Mouse (Mus musculus) lung, embryonic 15.5 days (tissue): ENCODE measurements at regions not wholly inside any gene's neighbourhood (a gene's known extent, or its start where the extent isn't known, plus 50 kb on each side); places are given as distances from the start of the nearest gene placed in this dataset.

ENCODE experiments used
- ATAC-seq: fragments of 200-750 bp; cut with Nextera tagmentation; 2 replicates; pipeline ENCODE4 v1.8.0; 2017; ENCODE audit warnings: moderate number of reproducible peaks, borderline replicate concordance; ENCODE audit not compliant: low FRiP score, low TSS enrichment; ENCODE audit errors: extremely low read depth
- H3K27ac ChIP-seq: fragments of 300-500 bp; sonication (generic); 2 replicates; pipeline ENCODE4 v1.5.1; 2015; ENCODE audit warnings: moderate library complexity, mild to moderate bottlenecking, inconsistent platforms
- H3K27me3 ChIP-seq: fragments of 300-500 bp; sonication (generic); 2 replicates; pipeline ENCODE4 v1.6.1; 2015; ENCODE audit warnings: inconsistent platforms
- H3K36me3 ChIP-seq: fragments of 300-500 bp; sonication (generic); 2 replicates; pipeline ENCODE4 v1.6.1; 2015; ENCODE audit warnings: inconsistent platforms
- H3K4me1 ChIP-seq: fragments of 300-500 bp; sonication (generic); 2 replicates; pipeline ENCODE4 v1.6.1; 2015; ENCODE audit warnings: inconsistent platforms
- H3K4me2 ChIP-seq: fragments of 300-500 bp; sonication (generic); 2 replicates; pipeline ENCODE4 v1.6.1; 2015; ENCODE audit warnings: inconsistent platforms, mild to moderate bottlenecking, moderate library complexity
- H3K4me3 ChIP-seq: fragments of 300-500 bp; sonication (generic); 2 replicates; pipeline ENCODE4 v1.5.1; 2015; ENCODE audit warnings: mild to moderate bottlenecking, inconsistent platforms
- H3K9ac ChIP-seq: fragments of 300-500 bp; sonication (generic); 2 replicates; pipeline ENCODE4 v1.6.1; 2015; ENCODE audit warnings: inconsistent platforms
- H3K9me3 ChIP-seq: fragments of 300-500 bp; sonication (generic); 2 replicates; pipeline ENCODE4 v1.6.1; 2016; ENCODE audit warnings: inconsistent platforms
- WGBS: fragments of 180-500 bp; shearing (Covaris S2); methylation state at CpG from one replicate; pipeline ENCODE4 v1.1.7; 2015; 5-methylcytosine and 5-hydroxymethylcytosine counted together

DNA sequence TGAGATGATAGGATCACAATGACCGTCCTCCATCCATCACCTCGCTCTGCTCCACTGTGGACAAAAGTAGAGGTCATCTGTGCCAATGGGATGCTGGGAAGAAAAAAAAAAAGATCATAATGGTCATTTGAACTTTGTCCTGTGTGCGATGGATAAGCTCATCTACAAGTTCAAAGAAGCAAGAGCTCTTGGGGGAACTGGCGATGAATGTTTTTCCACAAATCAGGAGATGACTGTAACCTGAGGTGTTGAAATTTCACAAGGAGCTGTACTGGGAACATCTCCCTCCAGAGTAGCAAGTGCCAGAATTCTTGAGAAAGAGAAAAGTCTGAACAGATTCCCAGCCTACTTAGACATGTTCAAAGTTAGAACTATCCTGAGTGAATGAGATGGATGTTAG, 287.0 kb downstream of the Tns3 start:
- Histone ChIP-seq H3K36me3 (no peaks in the 10 kb centered on the region), H3K27me3 (no peaks in the 10 kb centered on the region), H3K27ac (no peak overlapping the region), H3K4me2 (no peak overlapping the region), H3K4me3 (no peak overlapping the region), H3K9me3 (no peaks in the 10 kb centered on the region), H3K9ac (no peak overlapping the region), H3K4me1 (no peaks in the 10 kb centered on the region)
- 59% methylated on average over 4 of the region's 4 CpGs for whole genome bisulfite sequencing
- ATAC-seq, result no peak

DNA sequence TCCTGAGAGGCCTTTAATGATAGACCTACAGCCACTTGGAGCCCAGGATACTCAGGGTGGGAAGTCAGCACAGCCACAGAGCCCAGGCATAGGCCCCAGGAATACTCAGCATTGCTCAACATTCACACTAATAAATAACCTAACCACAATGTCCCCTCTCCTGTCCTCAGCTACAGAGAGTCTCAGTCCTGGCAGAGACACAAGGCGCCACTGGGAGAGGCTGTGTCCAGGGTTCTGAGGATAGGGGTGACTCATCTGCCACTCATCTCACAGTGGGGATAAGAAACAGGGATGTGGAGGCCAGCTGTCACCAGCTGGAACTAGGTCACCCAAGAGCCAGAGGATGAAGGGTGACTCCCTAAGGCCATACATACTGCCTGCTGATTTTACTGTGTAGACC, 298.8 kb downstream of the Tns3 start:
- 80% methylated on average over 1 of the region's 1 CpGs for WGBS
- H3K27ac ChIP-seq, result no peak overlapping the region
- H3K9me3 ChIP-seq, result no peaks in the 10 kb centered on the region
- H3K4me2 ChIP-seq, result no peak overlapping the region
- no peak overlapping the region for H3K4me3 ChIP-seq
- no peak for ATAC-seq
- no peaks in the 10 kb centered on the region for H3K36me3 ChIP-seq
- H3K27me3 ChIP-seq, result no peaks in the 10 kb centered on the region
- H3K4me1 ChIP-seq, result no peaks in the 10 kb centered on the region
- H3K9ac ChIP-seq, result no peak overlapping the region

DNA sequence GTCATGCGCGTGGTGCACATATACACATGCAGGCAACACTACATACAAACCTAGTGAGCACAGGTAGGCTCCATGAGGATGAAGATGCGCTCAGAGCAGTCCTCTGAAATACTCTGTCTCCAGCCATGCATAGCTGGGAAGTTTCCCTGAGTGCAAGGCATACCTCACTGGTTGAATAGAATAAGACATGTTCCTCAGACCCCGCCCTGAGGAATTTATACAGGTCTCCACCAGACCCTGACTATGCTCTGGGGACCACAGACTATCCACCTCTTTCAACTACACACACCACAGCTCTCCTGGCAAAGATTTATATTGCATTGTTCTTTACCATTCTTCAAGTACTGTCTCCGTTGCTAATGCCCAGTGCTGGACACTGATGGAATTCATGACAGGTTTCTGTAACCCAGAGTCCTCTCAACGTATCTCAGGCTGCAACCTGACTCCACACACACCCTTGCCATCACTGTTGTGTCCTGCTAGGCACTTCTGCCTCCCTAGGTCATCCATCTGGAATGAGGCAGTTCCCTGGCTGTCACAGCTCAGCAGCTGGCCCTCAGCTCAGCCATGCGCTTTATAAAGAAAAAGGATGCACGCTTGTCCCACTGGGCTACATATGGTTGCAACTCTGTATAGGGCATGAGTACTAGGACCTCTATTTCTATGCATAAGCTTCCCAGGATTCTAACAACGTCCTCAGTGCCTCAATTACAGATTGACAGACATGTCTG, 299.5 kb downstream of the Tns3 start:
- Histone ChIP-seq H3K9me3 (no peaks in the 10 kb centered on the region), H3K27me3 (no peaks in the 10 kb centered on the region), H3K4me2 (no peak overlapping the region), H3K4me1 (no peaks in the 10 kb centered on the region), H3K27ac (no peak overlapping the region), H3K9ac (no peak overlapping the region), H3K36me3 (no peaks in the 10 kb centered on the region), H3K4me3 (no peak overlapping the region)
- 66% methylated on average over 9 of the region's 9 CpGs for WGBS
- ATAC-seq, result no peak

DNA sequence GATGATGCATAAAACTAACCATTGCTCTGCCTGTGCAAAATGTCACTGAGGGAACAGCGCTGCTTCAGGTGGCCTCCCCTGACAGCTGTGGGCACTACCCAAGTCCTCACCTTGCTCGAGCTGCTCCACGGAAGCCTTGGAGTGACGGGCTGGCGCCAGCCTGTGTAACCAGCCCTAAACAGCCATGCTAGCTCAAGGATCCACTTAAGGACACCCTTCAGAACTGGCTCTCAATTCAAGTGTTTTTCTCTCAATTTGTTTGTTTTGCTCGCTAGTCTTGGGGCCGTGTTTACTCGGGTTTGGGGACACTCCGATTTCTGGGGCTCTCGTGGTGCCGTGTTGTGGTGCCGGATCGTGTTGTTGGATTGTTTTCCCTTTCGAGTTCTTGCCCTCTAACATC, 319.4 kb downstream of the Tns3 start:
- Histone ChIP-seq H3K4me3 (no peak overlapping the region; the same call in 1 of the 2 replicates), H3K4me2 (peak overlapping the region; percentile 44), H3K36me3 (no peaks in the 10 kb centered on the region), H3K27me3 (no peaks in the 10 kb centered on the region), H3K9me3 (no peaks in the 10 kb centered on the region), H3K9ac (no peak overlapping the region), H3K4me1 (no peaks in the 10 kb centered on the region), H3K27ac (no peak overlapping the region)
- 0 out of 2 replicates have a peak, but pooled peaks have one; percentile 64 for ATAC-seq
- 64% methylated on average over 14 of the region's 14 CpGs for WGBS

DNA sequence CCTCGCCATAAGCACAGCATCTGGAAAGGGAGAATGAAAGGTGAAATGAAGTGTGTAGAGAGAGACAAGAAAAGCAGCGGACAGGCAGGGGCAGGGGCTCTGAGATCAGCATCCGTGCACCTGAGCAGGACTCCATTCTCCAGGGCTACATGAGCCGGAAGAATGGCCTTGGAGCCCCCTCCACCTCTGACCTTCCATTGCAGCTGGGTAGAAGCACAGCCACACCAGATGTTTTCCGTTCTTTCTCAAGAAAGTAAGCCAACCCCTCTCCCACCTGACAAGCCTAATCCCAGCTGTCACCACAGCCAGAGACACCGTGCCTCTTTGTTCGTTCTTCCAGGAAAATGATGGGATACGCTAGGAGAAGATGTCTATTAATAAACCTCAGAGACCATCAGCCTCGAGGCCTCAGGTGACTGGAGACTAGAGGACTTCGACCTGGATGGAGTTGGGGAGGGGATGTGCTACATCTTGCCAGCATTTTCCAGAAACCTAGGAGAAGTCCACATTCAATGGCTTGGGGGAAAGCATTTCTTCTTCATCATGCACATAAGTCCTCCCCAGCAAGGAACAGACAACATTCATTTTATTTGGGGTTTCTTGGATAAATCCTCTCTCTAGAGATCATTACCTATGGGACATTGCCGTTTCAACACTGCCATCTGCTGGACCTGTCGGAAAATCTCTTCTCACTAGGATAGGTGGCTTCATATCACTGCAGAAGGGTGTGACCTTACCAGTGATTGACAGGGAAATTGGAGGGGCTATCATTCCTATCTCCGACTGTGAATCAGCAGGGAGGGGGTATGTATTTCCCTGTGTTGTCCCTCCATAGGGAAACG, 361.8 kb downstream of the Tns3 start:
- Histone ChIP-seq H3K4me3 (no peak overlapping the region), H3K27me3 (no peaks in the 10 kb centered on the region), H3K4me1 (no peaks in the 10 kb centered on the region), H3K27ac (no peak overlapping the region), H3K36me3 (no peaks in the 10 kb centered on the region), H3K9me3 (no peaks in the 10 kb centered on the region), H3K4me2 (no peak overlapping the region), H3K9ac (no peak overlapping the region)
- 34% methylated on average over 14 of the region's 14 CpGs for WGBS
- peak; percentile 19; the same call in 1 of the 2 replicates for ATAC-seq

DNA sequence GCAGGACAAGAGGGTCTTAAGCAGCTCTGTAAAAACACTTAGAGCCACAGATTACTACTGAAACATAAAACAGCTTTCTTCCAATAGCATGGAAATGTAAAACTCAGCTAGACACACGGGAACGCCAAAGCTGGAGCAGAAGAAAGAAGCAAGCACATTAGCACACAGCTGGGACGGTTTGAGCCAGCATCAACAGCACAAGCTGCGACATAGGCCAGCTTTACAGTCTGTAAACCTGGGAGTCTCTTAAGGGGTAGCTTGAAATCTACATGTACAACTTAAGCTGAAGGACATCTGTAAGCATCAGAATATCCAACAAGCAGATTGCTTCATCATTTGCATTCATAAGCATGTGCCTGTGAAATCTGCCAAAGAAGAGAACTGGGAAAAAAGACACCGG, 366.9 kb downstream of the Tns3 start:
- WGBS, result 55% methylated on average over 5 of the region's 5 CpGs
- no peaks in the 10 kb centered on the region for H3K27me3 ChIP-seq
- no peak for ATAC-seq
- no peak overlapping the region for H3K4me3 ChIP-seq
- H3K9me3 ChIP-seq, result no peaks in the 10 kb centered on the region
- 0 out of 2 replicates have a peak, but pooled peaks cover 3% of the 10 kb centered on the region for H3K4me1 ChIP-seq
- no peak overlapping the region for H3K9ac ChIP-seq
- no peak overlapping the region for H3K27ac ChIP-seq
- no peak overlapping the region for H3K4me2 ChIP-seq
- H3K36me3 ChIP-seq, result no peaks in the 10 kb centered on the region

DNA sequence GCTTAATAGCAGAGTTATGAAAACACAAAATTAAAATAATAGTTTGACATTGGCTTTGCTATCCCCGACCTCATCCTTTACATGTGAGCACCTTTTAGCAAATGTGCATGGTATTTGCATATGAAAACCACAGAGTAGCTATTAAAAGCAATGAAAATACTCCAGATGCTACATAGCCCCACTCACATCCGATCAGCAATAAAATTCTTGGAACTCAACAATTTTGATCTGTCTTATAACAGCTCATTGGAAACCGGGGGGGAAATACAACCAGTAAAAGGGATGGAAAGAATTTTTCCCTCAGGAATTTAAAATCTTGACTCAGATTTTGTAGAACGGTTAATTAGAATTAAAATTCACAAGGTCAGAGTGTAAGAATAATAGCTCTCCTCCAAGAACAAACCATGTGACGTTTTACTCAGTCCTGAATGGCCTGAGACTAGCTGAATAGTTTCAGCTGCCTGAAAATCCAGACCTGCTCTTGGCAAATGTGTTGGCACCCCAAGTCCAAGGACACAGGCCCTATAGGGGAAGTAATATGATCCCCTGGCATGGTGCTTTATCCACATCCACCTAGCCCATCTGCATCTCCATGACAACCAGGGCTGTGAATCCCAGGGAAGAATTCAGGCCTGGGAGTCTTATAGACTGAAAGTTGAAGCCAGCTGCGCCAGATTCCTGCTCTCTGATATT, 370.9 kb downstream of the Tns3 start:
- peak; percentile 23; the same call in 1 of the 2 replicates for ATAC-seq
- no peak overlapping the region for H3K4me2 ChIP-seq
- WGBS, result 53% methylated on average over 6 of the region's 6 CpGs

DNA sequence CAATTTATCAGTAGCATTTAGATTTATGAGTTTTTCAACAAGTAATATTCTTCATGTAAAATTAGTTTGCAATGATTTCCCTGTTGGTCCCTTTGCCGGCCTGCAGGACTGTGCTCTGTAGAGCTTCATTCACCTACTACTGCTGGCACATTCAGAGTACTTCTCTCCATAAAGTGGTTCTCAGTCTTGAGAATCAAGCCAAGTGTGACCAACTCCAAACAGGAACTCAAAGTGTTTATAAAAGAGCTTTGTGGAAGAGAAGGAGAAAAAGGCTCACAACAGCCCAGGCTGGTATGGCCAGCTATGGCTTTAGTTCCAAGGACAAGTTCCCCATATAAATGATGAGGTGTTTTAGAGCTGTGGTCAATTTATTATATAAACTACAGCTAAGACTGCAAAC, 379.1 kb downstream of the Tns3 start:
- H3K4me1 ChIP-seq, result no peaks in the 10 kb centered on the region
- no peak overlapping the region for H3K27ac ChIP-seq
- 60% methylated on average over 1 of the region's 1 CpGs for WGBS
- H3K9ac ChIP-seq, result no peak overlapping the region
- no peak overlapping the region for H3K4me3 ChIP-seq
- H3K36me3 ChIP-seq, result no peaks in the 10 kb centered on the region
- no peak for ATAC-seq
- H3K27me3 ChIP-seq, result no peaks in the 10 kb centered on the region
- H3K4me2 ChIP-seq, result no peak overlapping the region
- H3K9me3 ChIP-seq, result no peaks in the 10 kb centered on the region

More for the DNA sequence above, 370.9 kb downstream of the Tns3 start:
- Histone ChIP-seq H3K27me3 (no peaks in the 10 kb centered on the region), H3K4me1 (0 out of 2 replicates have a peak, but pooled peaks cover 3% of the 10 kb centered on the region), H3K27ac (no peak overlapping the region), H3K36me3 (no peaks in the 10 kb centered on the region), H3K4me3 (no peak overlapping the region), H3K9ac (no peak overlapping the region), H3K9me3 (no peaks in the 10 kb centered on the region)

DNA sequence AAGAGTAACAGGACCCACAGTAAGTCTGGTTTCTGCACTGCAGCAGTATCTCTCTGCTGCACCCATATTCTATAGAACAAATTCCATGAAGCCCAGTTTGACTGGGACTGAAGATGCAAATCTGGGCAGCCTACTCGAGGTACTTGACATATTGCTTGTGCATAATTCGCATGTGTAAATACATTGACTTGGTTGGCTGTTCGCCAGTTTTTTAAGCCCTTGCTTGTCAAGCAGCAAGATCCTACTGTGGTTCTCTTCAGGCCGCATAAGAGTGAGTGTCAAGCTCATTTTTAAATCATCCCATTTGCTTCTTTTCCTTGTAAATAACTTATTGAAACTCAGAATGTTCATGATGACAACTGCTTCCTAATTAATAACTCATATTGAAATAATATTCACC, 389.1 kb downstream of the Tns3 start:
- Histone ChIP-seq H3K4me3 (no peak overlapping the region), H3K27me3 (no peaks in the 10 kb centered on the region), H3K4me2 (no peak overlapping the region), H3K4me1 (no peaks in the 10 kb centered on the region), H3K27ac (no peak overlapping the region), H3K9me3 (no peaks in the 10 kb centered on the region), H3K36me3 (no peaks in the 10 kb centered on the region), H3K9ac (no peak overlapping the region)
- WGBS, result 31% methylated on average over 4 of the region's 4 CpGs
- no peak for ATAC-seq

DNA sequence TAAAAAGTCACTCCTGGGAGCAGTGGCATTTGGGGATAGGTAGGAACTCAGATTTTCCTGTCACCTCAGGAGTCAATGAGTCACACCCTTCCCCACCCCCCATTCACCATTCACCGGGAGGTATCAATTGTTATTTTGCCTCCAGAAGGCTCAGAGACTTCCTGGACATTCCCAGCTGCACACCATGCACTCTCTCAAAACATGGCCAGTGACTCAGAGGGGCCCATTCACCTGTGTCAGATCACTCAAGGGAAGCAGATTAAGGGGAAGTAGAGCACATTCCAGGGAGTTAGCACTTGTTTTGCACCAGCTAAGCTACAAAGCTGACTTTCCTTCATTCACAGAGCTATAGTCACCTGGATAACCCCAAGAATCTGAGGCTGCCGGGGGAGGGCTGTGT, 395.2 kb downstream of the Tns3 start:
- no peaks in the 10 kb centered on the region for H3K9me3 ChIP-seq
- H3K4me3 ChIP-seq, result no peak overlapping the region
- no peaks in the 10 kb centered on the region for H3K27me3 ChIP-seq
- no peak overlapping the region for H3K4me2 ChIP-seq
- H3K36me3 ChIP-seq, result no peaks in the 10 kb centered on the region
- H3K4me1 ChIP-seq, result no peaks in the 10 kb centered on the region
- no peak overlapping the region for H3K27ac ChIP-seq
- ATAC-seq, result no peak
- no peak overlapping the region for H3K9ac ChIP-seq
- WGBS, result 54% methylated on average over 2 of the region's 2 CpGs

DNA sequence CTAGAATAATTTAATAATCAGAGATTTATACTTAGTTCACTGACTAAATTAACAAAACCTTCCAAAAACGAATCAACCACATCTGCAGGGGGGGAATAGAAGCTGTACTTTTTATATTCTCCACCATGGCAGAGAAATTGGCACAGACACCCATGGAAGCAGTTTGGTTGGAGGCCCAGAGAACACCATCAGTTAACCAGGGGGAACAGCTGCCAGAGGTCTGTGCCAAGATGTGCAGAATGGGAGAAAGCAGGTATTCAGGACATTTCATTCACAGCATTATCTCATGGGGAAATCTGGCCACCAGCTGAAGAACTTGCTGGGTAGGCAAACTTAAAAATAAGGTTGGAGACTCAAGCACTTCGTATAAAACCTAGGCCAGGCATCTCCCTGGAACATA, 410.3 kb downstream of the Tns3 start:
- WGBS, result 49% methylated on average over 2 of the region's 2 CpGs

DNA sequence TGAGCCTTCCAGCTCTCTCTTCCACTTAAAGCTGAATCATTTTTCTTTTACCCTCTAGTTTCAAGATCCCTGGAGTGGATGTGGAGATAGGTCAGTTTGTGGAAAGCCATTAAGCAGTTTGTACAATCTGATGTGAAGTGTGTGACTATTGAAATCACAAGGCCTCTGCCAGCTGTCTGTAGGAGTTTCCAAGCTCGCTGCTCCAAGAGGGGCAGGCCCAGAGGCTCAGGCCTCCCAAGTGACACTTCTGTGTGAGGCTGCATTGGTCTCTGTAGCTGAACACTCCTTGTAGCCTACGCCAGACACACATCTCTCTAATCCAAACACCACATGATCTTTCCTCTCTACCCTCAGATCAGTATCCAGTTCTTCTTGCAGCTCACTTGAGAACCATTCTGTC, 413.0 kb downstream of the Tns3 start:
- H3K36me3 ChIP-seq, result no peaks in the 10 kb centered on the region
- ATAC-seq, result peak; percentile 70; the same call in 1 of the 2 replicates
- H3K9me3 ChIP-seq, result no peaks in the 10 kb centered on the region
- no peak overlapping the region for H3K9ac ChIP-seq
- H3K4me1 ChIP-seq, result no peaks in the 10 kb centered on the region
- 48% methylated on average over 2 of the region's 2 CpGs for WGBS
- no peak overlapping the region for H3K27ac ChIP-seq
- no peak overlapping the region for H3K4me2 ChIP-seq
- H3K27me3 ChIP-seq, result no peaks in the 10 kb centered on the region
- no peak overlapping the region for H3K4me3 ChIP-seq

More for the DNA sequence above, 410.3 kb downstream of the Tns3 start:
- no peak for ATAC-seq
- Histone ChIP-seq H3K4me2 (no peak overlapping the region), H3K9ac (no peak overlapping the region), H3K4me3 (no peak overlapping the region), H3K4me1 (no peaks in the 10 kb centered on the region), H3K27me3 (no peaks in the 10 kb centered on the region), H3K27ac (no peak overlapping the region), H3K36me3 (no peaks in the 10 kb centered on the region), H3K9me3 (no peaks in the 10 kb centered on the region)
